Mouse (Mus musculus): ENCODE data around the gene Ube2cbp.

DNA sequence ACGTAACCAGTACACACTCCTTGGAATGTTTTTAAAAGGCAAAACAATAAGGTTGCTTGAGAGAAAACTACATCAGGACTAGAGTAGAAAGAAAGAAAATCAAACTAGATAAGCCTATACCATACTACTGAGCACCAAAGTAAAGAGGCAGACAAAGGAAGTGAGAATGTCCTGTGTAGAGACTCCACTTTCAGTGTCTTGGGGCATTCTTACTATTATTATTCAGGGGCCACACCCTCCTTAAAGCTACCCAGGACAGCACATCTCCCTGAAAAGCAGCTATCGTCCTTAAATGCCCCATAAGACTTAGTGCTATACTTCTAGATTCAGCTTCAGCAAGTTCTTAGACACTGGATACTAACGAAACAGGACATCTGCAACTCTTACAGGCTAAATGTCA, 11.1 kb downstream of the Ube2cbp start:
- no peak for TF ChIP-seq CTCF (conservative IDR thresholded peaks at IDR 0.05; ENCODE audit: low read length)
- no peak for TF ChIP-seq NANOG (IDR thresholded peaks at IDR 0.05; ENCODE audit: borderline replicate concordance, low read length)
- no peak for TF ChIP-seq POU5F1 (IDR thresholded peaks at IDR 0.05; ENCODE audit: borderline replicate concordance, low read length)

Measured in E14TG2a.4 (cell line).